8 mouse cellular contexts compared by ENCODE assay signal in genomic region chr7:141413331-141413730, GRCm38 (mm10). TPM values are rescaled to one million over a fixed set of nuclear protein-coding genes. Genes with fewer than 3 reads are reported as not detected.
DNase-seq lines count a peak whose midpoint lies in the region; ATAC-seq and TF ChIP-seq lines count a peak whose summit lies in the region.

No protein-coding gene starts in this region.

- no peak for ATAC-seq in cerebellum, adult (ENCODE audit: insufficient number of reproducible peaks, low FRiP score, low TSS enrichment)
- peak; percentile 10 for ATAC-seq in hindbrain, embryonic 11.5 days (ENCODE audit: low FRiP score)
- peak; percentile 59 for ATAC-seq in midbrain, embryonic 13.5 days

- H3K27ac ChIP-seq in thymus, adult 2 months (ENCODE audit: control insufficient read depth, insufficient read depth, low read length): peak overlapping the region; percentile 14; the same call in 1 of the 2 replicates
- H3K27ac ChIP-seq in hindbrain, embryonic 11.5 days (ENCODE audit: low read depth, low read length): peak overlapping the region; percentile 78
- H3K27ac ChIP-seq in midbrain, embryonic 13.5 days: peak overlapping the region; percentile 88

- peak overlapping the region; percentile 79 for H3K4me2 ChIP-seq in hindbrain, embryonic 11.5 days (replicated peaks; ENCODE audit: low read depth, low read length)
- peak overlapping the region; percentile 89 for H3K4me2 ChIP-seq in midbrain, embryonic 13.5 days (replicated peaks)

- H3K9ac ChIP-seq in hindbrain, embryonic 11.5 days (ENCODE audit: low read depth, low read length): peak overlapping the region; percentile 83
- H3K9ac ChIP-seq in midbrain, embryonic 13.5 days (replicated peaks): peak overlapping the region; percentile 93

- H3K27me3 ChIP-seq in thymus, adult 2 months (ENCODE audit: control insufficient read depth, insufficient read depth, low read length): no peaks in the 10 kb centered on the region
- no peaks in the 10 kb centered on the region for H3K27me3 ChIP-seq in hindbrain, embryonic 11.5 days (ENCODE audit: control insufficient read depth, insufficient read depth, low read length)
- no peaks in the 10 kb centered on the region for H3K27me3 ChIP-seq in midbrain, embryonic 13.5 days

- peak; percentile 68 for DNase-seq in cerebellum, adult 11-12 months
- peak; percentile 18 for DNase-seq in thymus, adult 2 months
- DNase-seq in thymus, postnatal 10 days (ENCODE audit: low spot score in 2 of 2): no peak
- DNase-seq in hindbrain, embryonic 11.5 days (ENCODE audit: low spot score): peak; percentile 38
- DNase-seq in ovary, postnatal 14 days (ENCODE audit: low spot score): no peak
- DNase-seq in frontal cortex, postnatal 14 days (ENCODE audit: low spot score in 2 of 2): no peak

- TF ChIP-seq CTCF in thymus, adult 2 months (IDR thresholded peaks at IDR 0.05; ENCODE audit: borderline replicate concordance, control insufficient read depth, extremely low read depth, insufficient read depth, low read length, poor library complexity): no peak

- peak overlapping the region; percentile 94 for H3K4me3 ChIP-seq in thymus, adult 2 months (ENCODE audit: control insufficient read depth, insufficient read depth, low read length)
- peak overlapping the region; percentile 76 for H3K4me3 ChIP-seq in hindbrain, embryonic 11.5 days (ENCODE audit: low read depth, low read length)
- peak overlapping the region; percentile 76 for H3K4me3 ChIP-seq in midbrain, embryonic 13.5 days (replicated peaks)

- no peaks in the 10 kb centered on the region for H3K9me3 ChIP-seq in hindbrain, embryonic 11.5 days (ENCODE audit: control insufficient read depth, low read length)
- H3K9me3 ChIP-seq in midbrain, embryonic 13.5 days: no peaks in the 10 kb centered on the region

- WGBS in thymus, adult 2 months: 6% methylated on average over 16 of the region's 16 CpGs
- 4% methylated on average over 16 of the region's 16 CpGs for whole genome bisulfite sequencing in hindbrain, embryonic 11.5 days
- 5% methylated on average over 16 of the region's 16 CpGs for WGBS in midbrain, embryonic 13.5 days

- H3K4me1 ChIP-seq in thymus, adult 2 months (replicated peaks; ENCODE audit: control insufficient read depth, insufficient read depth, low read length): peaks cover 15% of the 10 kb centered on the region
- H3K4me1 ChIP-seq in hindbrain, embryonic 11.5 days (replicated peaks; ENCODE audit: control insufficient read depth, insufficient read depth, low read length): no peaks in the 10 kb centered on the region
- H3K4me1 ChIP-seq in midbrain, embryonic 13.5 days (replicated peaks): peaks cover 27% of the 10 kb centered on the region

- H3K36me3 ChIP-seq in thymus, adult 2 months (ENCODE audit: control insufficient read depth, insufficient read depth, low read length): peaks cover 4% of the 10 kb centered on the region; the same call in 1 of the 2 replicates
- H3K36me3 ChIP-seq in hindbrain, embryonic 11.5 days (ENCODE audit: control insufficient read depth, insufficient read depth, low read length): 0 out of 2 replicates have a peak, but pooled peaks cover 2% of the 10 kb centered on the region
- H3K36me3 ChIP-seq in midbrain, embryonic 13.5 days: peaks cover 21% of the 10 kb centered on the region

- TF ChIP-seq POLR2A in thymus, adult 2 months (IDR thresholded peaks at IDR 0.05; ENCODE audit: control insufficient read depth, extremely low read depth, insufficient read depth, low read length, poor library complexity): no peak

RNA-seq across cellular contexts. Expression of gene Gatd1, which starts 0.6 kb away (rescaled TPM):
- polyA plus RNA-seq in thymus, adult 2 months (2012; rRNA removed): 98.1 and 104 TPM in 2 replicates
- polyA plus RNA-seq in hindbrain, embryonic 11.5 days (2014; fragmentation: Nextera tagmentation; extraction: Ambion mirVana): 43.3 and 48.1 TPM in 2 replicates
- polyA plus RNA-seq in midbrain, embryonic 13.5 days (2015; fragmentation: Nextera tagmentation; extraction: Ambion mirVana): 55.1 and 63.8 TPM in 2 replicates

RNA-seq across cellular contexts. Expression of gene Cend1, which starts 16.0 kb away (rescaled TPM):
- polyA plus RNA-seq in thymus, adult 2 months (2012; rRNA removed): 0.43 and 0.63 TPM in 2 replicates
- polyA plus RNA-seq in hindbrain, embryonic 11.5 days (2014; fragmentation: Nextera tagmentation; extraction: Ambion mirVana): 6.8 and 7.2 TPM in 2 replicates
- 43.6 and 44.0 TPM in 2 replicates for polyA plus RNA-seq in midbrain, embryonic 13.5 days (2015; fragmentation: Nextera tagmentation; extraction: Ambion mirVana)

RNA-seq across cellular contexts. Expression of gene Taldo1, which starts 21.3 kb away (rescaled TPM):
- polyA plus RNA-seq in thymus, adult 2 months (2012; rRNA removed): 216 and 235 TPM in 2 replicates
- 389 and 395 TPM in 2 replicates for polyA plus RNA-seq in hindbrain, embryonic 11.5 days (2014; fragmentation: Nextera tagmentation; extraction: Ambion mirVana)
- 337 and 346 TPM in 2 replicates for polyA plus RNA-seq in midbrain, embryonic 13.5 days (2015; fragmentation: Nextera tagmentation; extraction: Ambion mirVana)

RNA-seq across cellular contexts. Expression of gene Slc25a22, which starts 24.4 kb away (rescaled TPM):
- 114 and 128 TPM in 2 replicates for polyA plus RNA-seq in thymus, adult 2 months (2012; rRNA removed)
- 33.9 and 36.6 TPM in 2 replicates for polyA plus RNA-seq in hindbrain, embryonic 11.5 days (2014; fragmentation: Nextera tagmentation; extraction: Ambion mirVana)
- polyA plus RNA-seq in midbrain, embryonic 13.5 days (2015; fragmentation: Nextera tagmentation; extraction: Ambion mirVana): 71.3 and 72.1 TPM in 2 replicates

RNA-seq across cellular contexts. Expression of gene Pidd1, which starts 30.5 kb away (rescaled TPM):
- polyA plus RNA-seq in thymus, adult 2 months (2012; rRNA removed): 109 and 133 TPM in 2 replicates
- polyA plus RNA-seq in hindbrain, embryonic 11.5 days (2014; fragmentation: Nextera tagmentation; extraction: Ambion mirVana): 8.3 and 8.6 TPM in 2 replicates
- 6.3 and 7.1 TPM in 2 replicates for polyA plus RNA-seq in midbrain, embryonic 13.5 days (2015; fragmentation: Nextera tagmentation; extraction: Ambion mirVana)

Comparison
In these comparisons a context has a peak if more than half of its experiments do, and no peak if none do; other contexts are left out.
1. DNase-seq: peak in cerebellum, adult 11-12 months (single experiment), thymus, adult 2 months (single experiment) and hindbrain, embryonic 11.5 days (single experiment); none in thymus, postnatal 10 days (0 of 2), ovary, postnatal 14 days (single experiment) and frontal cortex, postnatal 14 days (0 of 2).
2. H3K27ac ChIP-seq: peak in every context shown above with its lines; median percentile 88 in midbrain, embryonic 13.5 days; 78 in hindbrain, embryonic 11.5 days; 14 in thymus, adult 2 months.
3. Peak in every context shown above with its lines, with median percentiles within 50 percentile points of each other: H3K4me3 ChIP-seq.